Mouse (Mus musculus) MEL (cell line): ENCODE data around the gene 2010106E10Rik. TPM values are rescaled to one million over a fixed set of nuclear protein-coding genes. Genes with fewer than 3 reads are reported as not detected.

Source experiments
- DNase-seq: peaks from one replicate; pipeline ENCODE4 v3.0.0; 2011; ENCODE audit warnings: low read depth, low spot score
- H3K27ac ChIP-seq: 2 replicates; pipeline ENCODE4 v1.5.1; 2012; ENCODE audit warnings: low read depth, mild to moderate bottlenecking, control low read depth, low read length, moderate library complexity; ENCODE audit not compliant: control insufficient read depth
- H3K27me3 ChIP-seq, 2 experiments: fragments of 150-350 bp in 1 of 2; sonication (generic) in 1 of 2; 2 replicates each; pipeline ENCODE4 v1.6.1; 2012; ENCODE audit warnings: low read length in 2 of 2, mild to moderate bottlenecking in 2 of 2, improper control_type of control experiment in 1 of 2, moderate library complexity in 1 of 2; ENCODE audit not compliant: insufficient read depth in 2 of 2, control insufficient read depth in 1 of 2
- H3K36me3 ChIP-seq, 2 experiments: 2 replicates each; pipeline ENCODE4 v1.6.1; 2012 to 2014; ENCODE audit warnings: low read length in 2 of 2, improper control_type of control experiment in 1 of 2, inconsistent platforms in 1 of 2, mild to moderate bottlenecking in 1 of 2; ENCODE audit not compliant: insufficient read depth in 2 of 2, control insufficient read depth in 1 of 2
- H3K4me1 ChIP-seq, 2 experiments: fragments of 150-350 bp in 1 of 2; sonication (generic) in 1 of 2; 2 replicates each; pipeline ENCODE4 v1.6.1; 2012; ENCODE audit warnings: low read length in 2 of 2, improper control_type of control experiment in 1 of 2, mild to moderate bottlenecking in 1 of 2; ENCODE audit not compliant: insufficient read depth in 2 of 2, control insufficient read depth in 1 of 2
- H3K4me3 ChIP-seq, 2 experiments: fragments of 150-350 bp in 1 of 2; sonication (generic) in 1 of 2; 2 replicates each; pipeline ENCODE4 v1.5.1; 2012; ENCODE audit warnings: low read depth in 2 of 2, low read length in 2 of 2, mild to moderate bottlenecking in 2 of 2, moderate library complexity in 2 of 2, control low read depth in 1 of 2, improper control_type of control experiment in 1 of 2; ENCODE audit not compliant: control insufficient read depth in 1 of 2, insufficient read depth in 1 of 2
- H3K79me2 ChIP-seq: 2 replicates; pipeline ENCODE4 v1.6.1; 2012; ENCODE audit warnings: mild to moderate bottlenecking, low read length, moderate library complexity; ENCODE audit not compliant: control insufficient read depth, poor library complexity, insufficient read depth
- H3K9ac ChIP-seq: 2 replicates; pipeline ENCODE4 v1.6.1; 2012; ENCODE audit warnings: low read depth, mild to moderate bottlenecking, control low read depth, low read length, moderate library complexity; ENCODE audit not compliant: control insufficient read depth, poor library complexity, severe bottlenecking
- H3K9me3 ChIP-seq: fragments of 150-350 bp; sonication (generic); replicated peaks from 2 replicates; pipeline ENCODE4 v1.6.1; 2012; ENCODE audit warnings: mild to moderate bottlenecking, low read length, improper control_type of control experiment, moderate library complexity; ENCODE audit not compliant: insufficient read depth
- CHD2 ChIP-seq: IDR thresholded peaks from 2 replicates; pipeline ENCODE4 v1.6.1; 2011; ENCODE audit warnings: low read length, improper control_type of control experiment
- EP300 ChIP-seq, 2 experiments: IDR thresholded peaks; 2 replicates each; pipeline ENCODE4 v1.6.1; 2011; ENCODE audit warnings: improper control_type of control experiment in 2 of 2, low read length in 2 of 2, low read depth in 1 of 2, mild to moderate bottlenecking in 1 of 2
- ETS1 ChIP-seq: IDR thresholded peaks from 2 replicates; pipeline ENCODE4 v1.6.1; 2012; ENCODE audit warnings: low read depth, mild to moderate bottlenecking, inconsistent platforms, low read length, improper control_type of control experiment, moderate library complexity
- GATA1 ChIP-seq: IDR thresholded peaks from 2 replicates; pipeline ENCODE4 v1.6.1; 2011; ENCODE audit warnings: low read depth, low read length, improper control_type of control experiment
- MAZ ChIP-seq: IDR thresholded peaks from 2 replicates; pipeline ENCODE4 v1.6.1; 2012; ENCODE audit warnings: low read depth, mild to moderate bottlenecking, inconsistent platforms, low read length, improper control_type of control experiment
- MXI1 ChIP-seq: IDR thresholded peaks from 2 replicates; pipeline ENCODE4 v1.6.1; 2011; ENCODE audit warnings: mild to moderate bottlenecking, low read depth, low read length, improper control_type of control experiment
- MYC ChIP-seq: IDR thresholded peaks from 2 replicates; pipeline ENCODE4 v1.6.1; 2011; ENCODE audit warnings: low read depth, mild to moderate bottlenecking, low read length, improper control_type of control experiment, moderate library complexity
- NRF1 ChIP-seq: IDR thresholded peaks from 2 replicates; pipeline ENCODE4 v1.6.1; 2014; ENCODE audit warnings: low read depth, mild to moderate bottlenecking, inconsistent platforms, low read length, improper control_type of control experiment, moderate library complexity; ENCODE audit not compliant: poor library complexity, insufficient read depth, severe bottlenecking
- POLR2A ChIP-seq, 2 experiments: IDR thresholded peaks; 2 replicates each; pipeline ENCODE4 v1.6.1; 2011 to 2012; ENCODE audit warnings: low read length in 2 of 2, mild to moderate bottlenecking in 2 of 2, control low read depth in 1 of 2, improper control_type of control experiment in 1 of 2, low read depth in 1 of 2, moderate library complexity in 1 of 2; ENCODE audit not compliant: control insufficient read depth in 1 of 2, insufficient read depth in 1 of 2, poor library complexity in 1 of 2
- RAD21 ChIP-seq: IDR thresholded peaks from 2 replicates; pipeline ENCODE4 v1.6.1; 2011; ENCODE audit warnings: mild to moderate bottlenecking, low read depth, low read length, improper control_type of control experiment
- SMC3 ChIP-seq: IDR thresholded peaks from 2 replicates; pipeline ENCODE4 v1.6.1; 2011; ENCODE audit warnings: low read depth, low read length, improper control_type of control experiment
- TBP ChIP-seq: IDR thresholded peaks from 2 replicates; pipeline ENCODE4 v1.8.0; 2011; ENCODE audit warnings: low read depth, low read length, improper control_type of control experiment
- TCF12 ChIP-seq: IDR thresholded peaks from 2 replicates; pipeline ENCODE4 v1.6.1; 2014; ENCODE audit warnings: low read depth, mild to moderate bottlenecking, inconsistent platforms, low read length, improper control_type of control experiment, moderate library complexity
- ZC3H11A ChIP-seq: IDR thresholded peaks from 2 replicates; pipeline ENCODE4 v1.6.1; 2012; ENCODE audit warnings: low read depth, mild to moderate bottlenecking, inconsistent platforms, low read length, improper control_type of control experiment
- ZKSCAN1 ChIP-seq: IDR thresholded peaks from 2 replicates; pipeline ENCODE4 v1.6.1; 2012; ENCODE audit warnings: low read depth, mild to moderate bottlenecking, inconsistent platforms, low read length, improper control_type of control experiment, moderate library complexity
- ZMIZ1 ChIP-seq: IDR thresholded peaks from 2 replicates; pipeline ENCODE4 v1.6.1; 2012; ENCODE audit warnings: low read depth, mild to moderate bottlenecking, inconsistent platforms, low read length, improper control_type of control experiment, moderate library complexity
- ZNF384 ChIP-seq: IDR thresholded peaks from 2 replicates; pipeline ENCODE4 v1.6.1; 2012; ENCODE audit warnings: low read depth, mild to moderate bottlenecking, inconsistent platforms, low read length, improper control_type of control experiment
- polyA plus RNA-seq, 2 experiments: library from polyadenylated mRNA; stranded (reverse) in 1 of 2; unstranded in 1 of 2; fragments of >175 nt in 1 of 2; fragments of >200 nt in 1 of 2; gene quantifications; 2 replicates each; pipeline versions ENCODE4 v1.2.1 to v1.2.4; 2012; ENCODE audit warnings: low replicate concordance in 2 of 2, low read depth in 1 of 2; ENCODE audit not compliant: insufficient read length in 2 of 2, insufficient read depth in 1 of 2, missing spikeins in 1 of 2
- total RNA-seq: library from RNA; depleted of rRNA; stranded (reverse); fragments of 300-350 nt; gene quantifications from 2 replicates; pipeline ENCODE4 v1.2.3, GENCODE M21; 2012

The 2010106E10Rik gene
- total and polyA plus RNA-seq, 3 experiments, result not detected

GRCm38 (mm10) chrX:112567716-112568115 is 72.6 kb downstream of the 2010106E10Rik start (continued):
- no peak for TF ChIP-seq NRF1

GRCm38 (mm10) chrX:112600511-112601305 is 105.6 kb downstream of the 2010106E10Rik start, which contains the start of gene Zfp711:
Gene Zfp711, plus strand, starts transcription at chrX:112600526.
- no peak for DNase-seq
- TF ChIP-seq ZC3H11A, result no peak
- no peak for TF ChIP-seq POLR2A (IDR thresholded peaks at IDR 0.05; ENCODE audit: control insufficient read depth in 1 of 2, insufficient read depth in 1 of 2, low read depth in 1 of 2, low read length in 2 of 2, poor library complexity in 1 of 2)
- TF ChIP-seq TBP, result no peak
- TF ChIP-seq ZMIZ1, result no peak
- no peak for TF ChIP-seq EP300 (IDR thresholded peaks at IDR 0.05; ENCODE audit: low read depth in 1 of 2, low read length in 2 of 2)
- no peak for TF ChIP-seq TCF12
- no peak for TF ChIP-seq SMC3
- TF ChIP-seq ZNF384, result no peak
- no peak for TF ChIP-seq MAZ
- TF ChIP-seq CHD2, result no peak
- no peak for TF ChIP-seq MYC
- TF ChIP-seq ETS1, result no peak
- TF ChIP-seq RAD21, result no peak
- no peak for TF ChIP-seq GATA1
- H3K4me3 ChIP-seq, result no peak within 1 kb of the TSS

DNA sequence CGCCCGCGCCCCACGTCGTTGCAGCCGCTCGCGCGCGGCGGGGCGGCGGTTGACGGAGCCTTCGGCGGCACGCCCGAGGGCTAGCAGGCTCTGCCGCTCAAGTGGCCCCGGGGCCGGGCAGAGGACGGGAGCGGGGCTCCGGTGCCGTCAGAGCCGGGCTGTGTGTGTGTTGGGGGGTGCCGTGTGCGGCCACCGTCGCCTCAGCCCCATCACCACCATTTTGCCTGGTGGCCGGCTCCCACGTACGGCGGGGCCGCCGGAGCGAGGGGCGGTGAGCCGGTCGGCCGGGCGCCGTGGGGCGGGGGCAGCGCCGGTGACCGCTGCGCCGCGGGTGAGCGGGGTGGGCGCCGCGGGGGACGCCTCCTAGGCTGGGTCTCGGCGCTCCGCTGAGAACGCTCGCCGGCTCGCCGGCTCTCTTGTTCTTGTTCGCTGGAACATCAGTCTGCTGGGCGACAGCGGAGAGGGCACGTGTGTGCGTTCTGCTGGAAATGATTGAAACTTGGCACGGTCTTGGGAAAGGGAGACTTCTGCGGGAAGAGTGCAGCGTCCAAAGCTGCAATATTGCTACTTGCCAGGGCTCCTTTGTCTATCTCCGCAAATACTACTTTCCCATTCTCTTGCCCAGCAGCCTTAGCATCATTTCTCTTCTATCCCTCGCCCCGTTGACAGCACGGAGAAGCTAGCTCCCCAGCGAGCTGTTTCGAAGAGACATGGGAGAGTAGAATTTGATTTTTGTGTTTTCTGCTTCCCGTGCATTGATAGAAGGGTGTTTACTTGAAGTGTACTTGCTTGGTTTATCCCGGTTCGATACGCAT is 106.4 kb downstream of the 2010106E10Rik start:
- no peak overlapping the region for H3K9ac ChIP-seq
- no peak overlapping the region for H3K27ac ChIP-seq
- H3K4me1 ChIP-seq, result no peaks in the 10 kb centered on the region
- H3K36me3 ChIP-seq, result no peaks in the 10 kb centered on the region
- TF ChIP-seq ZKSCAN1 (no peak), MYC (no peak), RAD21 (no peak), MXI1 (no peak)
- no peaks in the 10 kb centered on the region for H3K9me3 ChIP-seq
- H3K4me3 ChIP-seq, result no peak overlapping the region
- no peaks in the 10 kb centered on the region for H3K27me3 ChIP-seq
- DNase-seq, result no peak
- no peaks in the 10 kb centered on the region for H3K79me2 ChIP-seq

More at GRCm38 (mm10) chrX:112600511-112601305, 105.6 kb downstream of the 2010106E10Rik start, which contains the start of gene Zfp711:
- Histone ChIP-seq H3K9me3 (no peaks in the 10 kb centered on the region), H3K27me3 (no peaks in the 10 kb centered on the region), H3K4me1 (no peaks in the 10 kb centered on the region), H3K9ac (no peak within 1 kb of the TSS), H3K36me3 (no peaks in the 10 kb centered on the region), H3K79me2 (no peaks in the 10 kb centered on the region), H3K27ac (no peak within 1 kb of the TSS)
